Mouse (Mus musculus) heart, adult 2 months (tissue): Measurements from ENCODE around the gene Slco2b1.

Experiments
- CTCF ChIP-seq: fragments of 200-600 bp; IDR thresholded peaks from 2 replicates; pipeline ENCODE4 v1.8.1; 2022; ENCODE audit warnings: antibody characterized with exemption, mild to moderate bottlenecking, moderate library complexity
- POLR2A ChIP-seq: fragments of 200-500 bp; IDR thresholded peaks from 2 replicates; pipeline ENCODE4 v1.6.1; 2011; ENCODE audit warnings: mild to moderate bottlenecking, low read depth, low read length, control low read depth; ENCODE audit not compliant: insufficient read depth

DNA sequence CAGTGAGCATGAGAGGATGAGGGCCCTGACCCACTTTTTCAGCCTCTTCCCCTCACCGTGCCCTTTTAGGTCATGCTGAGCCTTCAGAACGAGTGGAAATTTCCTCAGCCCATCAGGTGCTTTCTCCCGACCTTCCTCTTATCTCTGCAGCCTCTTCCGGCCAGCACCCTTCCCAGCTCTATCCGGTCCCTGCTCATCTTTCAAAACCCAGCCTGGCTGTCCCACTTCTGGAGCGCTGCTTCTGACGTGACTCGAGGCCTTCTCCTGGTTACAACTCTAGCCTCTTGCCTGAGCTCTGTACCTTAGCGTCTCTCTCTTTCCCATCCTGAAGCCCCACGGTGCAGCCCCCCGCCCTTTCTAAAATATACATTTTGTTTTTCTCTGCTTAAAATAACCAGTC lies 56.9 kb downstream of the Slco2b1 start:
- TF ChIP-seq POLR2A, result no peak
- no peak for TF ChIP-seq CTCF
